Mouse (Mus musculus) heart, embryonic 12.5 days (tissue): ENCODE measurements at regions not wholly inside any gene's neighbourhood (a gene's known extent, or its start where the extent isn't known, plus 50 kb on each side); places are given as distances from the start of the nearest gene placed in this dataset.

Experiments used
- ATAC-seq: fragments of 200-750 bp; cut with Nextera tagmentation; 2 replicates; pipeline ENCODE4 v1.8.0; 2017; ENCODE audit warnings: moderate TSS enrichment, moderate library complexity; ENCODE audit not compliant: insufficient number of reproducible peaks, low FRiP score
- H3K27ac ChIP-seq: fragments of 300-500 bp; sonication (generic); 2 replicates; pipeline ENCODE4 v1.5.1; 2016; ENCODE audit warnings: mild to moderate bottlenecking, moderate library complexity; ENCODE audit not compliant: poor library complexity, severe bottlenecking
- H3K27me3 ChIP-seq: fragments of 300-500 bp; sonication (generic); replicated peaks from 2 replicates; pipeline ENCODE4 v1.6.1; 2016; ENCODE audit warnings: mild to moderate bottlenecking, moderate library complexity
- H3K36me3 ChIP-seq: fragments of 300-500 bp; sonication (generic); 2 replicates; pipeline ENCODE4 v1.6.1; 2016; ENCODE audit warnings: mild to moderate bottlenecking, moderate library complexity
- H3K4me1 ChIP-seq: fragments of 300-500 bp; sonication (generic); replicated peaks from 2 replicates; pipeline ENCODE4 v1.6.1; 2016; ENCODE audit warnings: mild to moderate bottlenecking
- H3K4me2 ChIP-seq: fragments of 300-500 bp; sonication (generic); 2 replicates; pipeline ENCODE4 v1.6.1; 2016; ENCODE audit warnings: mild to moderate bottlenecking, moderate library complexity
- H3K4me3 ChIP-seq: fragments of 300-500 bp; sonication (generic); 2 replicates; pipeline ENCODE4 v1.5.1; 2016; ENCODE audit warnings: mild to moderate bottlenecking
- H3K9ac ChIP-seq: fragments of 300-500 bp; sonication (generic); 2 replicates; pipeline ENCODE4 v1.6.1; 2016; ENCODE audit warnings: mild to moderate bottlenecking, moderate library complexity
- H3K9me3 ChIP-seq: fragments of 300-500 bp; sonication (generic); replicated peaks from 2 replicates; pipeline ENCODE4 v1.6.1; 2016; ENCODE audit warnings: mild to moderate bottlenecking, moderate library complexity
- WGBS: fragments of 180-500 bp; shearing (Covaris S2); methylation state at CpG from one replicate; pipeline ENCODE4 v1.1.7; 2016; 5-methylcytosine and 5-hydroxymethylcytosine counted together

DNA sequence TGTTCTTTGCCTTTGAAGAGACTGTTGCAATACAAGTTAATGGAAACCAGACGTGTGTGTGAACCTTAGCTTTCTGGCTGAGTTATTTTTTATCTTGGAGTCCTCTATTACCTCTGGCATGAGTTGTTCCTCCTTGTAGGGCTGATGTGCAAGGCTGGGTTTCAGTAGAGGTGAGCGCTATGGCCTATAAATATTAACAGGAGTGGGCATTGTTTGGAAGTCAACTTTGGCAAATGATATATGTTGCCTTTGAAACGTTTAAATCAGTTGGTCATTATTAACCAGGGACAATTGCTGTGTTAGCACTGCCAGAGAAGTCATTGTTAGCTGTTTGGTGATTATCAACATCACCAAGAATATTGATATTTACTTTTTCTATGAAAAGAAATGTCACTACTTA is 1352.6 kb downstream of the Gsdmc2 start:
- no peak for ATAC-seq
- Histone ChIP-seq H3K27ac (no peak overlapping the region), H3K4me3 (no peak overlapping the region), H3K36me3 (no peaks in the 10 kb centered on the region), H3K4me2 (no peak overlapping the region), H3K9ac (no peak overlapping the region), H3K9me3 (no peaks in the 10 kb centered on the region), H3K27me3 (no peaks in the 10 kb centered on the region), H3K4me1 (0 out of 2 replicates have a peak, but pooled peaks cover 8% of the 10 kb centered on the region)
- 61% methylated on average over 3 of the region's 3 CpGs for WGBS

DNA sequence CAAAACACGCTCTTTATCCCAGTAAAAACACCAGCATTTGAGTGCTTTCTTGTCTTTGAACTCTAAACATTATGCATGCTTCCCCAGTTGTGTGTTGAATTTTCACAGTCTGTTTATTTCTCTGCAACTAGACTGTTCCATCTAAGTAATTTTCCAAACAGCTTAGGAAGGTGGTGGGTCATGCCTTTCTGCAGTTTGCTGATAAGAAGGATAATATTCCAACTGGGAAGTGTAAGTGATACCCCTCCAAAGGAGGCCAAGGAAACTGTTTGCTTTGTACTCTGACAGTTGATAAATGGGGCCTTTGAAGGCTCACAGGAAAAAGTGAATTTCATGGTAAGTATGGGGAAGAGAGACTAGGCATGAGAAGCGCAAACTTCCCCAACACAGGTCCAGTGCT is 1354.4 kb downstream of the Gsdmc2 start:
- Histone ChIP-seq H3K36me3 (no peaks in the 10 kb centered on the region), H3K4me2 (no peak overlapping the region), H3K4me1 (0 out of 2 replicates have a peak, but pooled peaks cover 2% of the 10 kb centered on the region), H3K9ac (no peak overlapping the region), H3K27ac (no peak overlapping the region), H3K4me3 (no peak overlapping the region), H3K9me3 (no peaks in the 10 kb centered on the region), H3K27me3 (no peaks in the 10 kb centered on the region)
- ATAC-seq: no peak
- 55% methylated on average over 2 of the region's 2 CpGs for WGBS

DNA sequence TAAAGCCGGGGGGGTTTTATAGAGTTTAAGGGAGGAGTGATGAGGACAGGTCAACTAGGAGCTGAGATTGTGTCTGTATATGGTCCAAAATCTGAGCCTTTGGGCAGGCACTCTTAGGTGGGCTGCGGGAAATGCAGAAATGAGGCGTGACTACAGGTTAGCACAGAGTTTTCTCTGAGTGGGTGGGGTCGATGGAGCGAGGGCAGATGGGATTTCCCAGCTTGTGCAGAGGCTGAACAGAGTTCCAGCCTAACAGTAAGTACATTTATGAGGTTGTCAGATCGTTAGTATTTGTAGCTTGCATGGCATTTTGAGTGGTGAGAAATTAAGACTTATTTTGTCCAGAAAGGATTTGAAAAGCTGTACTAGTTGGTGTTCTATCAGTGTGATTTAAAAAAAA is 1358.4 kb downstream of the Gsdmc2 start:
- 85% methylated on average over 6 of the region's 6 CpGs for WGBS
- H3K4me3 ChIP-seq: no peak overlapping the region

DNA sequence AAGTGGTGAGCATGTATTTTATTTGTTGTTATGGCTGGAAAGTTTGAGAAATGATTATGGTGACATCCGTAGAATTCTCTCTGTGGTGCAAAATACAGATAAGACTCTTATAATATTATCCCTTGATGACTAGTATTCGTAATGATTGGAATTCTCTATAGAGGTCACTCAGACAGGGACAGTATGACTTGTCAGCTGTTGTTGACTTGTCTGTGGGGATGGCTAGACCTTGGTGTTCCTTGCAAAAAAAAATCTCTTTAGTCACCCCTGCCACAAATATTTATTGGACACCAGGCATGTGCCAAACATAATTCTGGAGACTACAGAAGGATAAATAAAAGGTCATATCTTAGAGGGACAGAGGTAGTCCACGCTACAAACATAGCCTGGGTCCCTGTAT is 1360.6 kb downstream of the Gsdmc2 start:
- 74% methylated on average over 3 of the region's 3 CpGs for WGBS
- no peaks in the 10 kb centered on the region for H3K27me3 ChIP-seq
- H3K9me3 ChIP-seq: no peaks in the 10 kb centered on the region
- no peak overlapping the region for H3K9ac ChIP-seq
- no peak for ATAC-seq
- H3K4me3 ChIP-seq: no peak overlapping the region
- H3K4me2 ChIP-seq: no peak overlapping the region
- H3K4me1 ChIP-seq: no peaks in the 10 kb centered on the region
- H3K27ac ChIP-seq: no peak overlapping the region
- H3K36me3 ChIP-seq: no peaks in the 10 kb centered on the region

More for the DNA sequence above, 1358.4 kb downstream of the Gsdmc2 start:
- Histone ChIP-seq H3K4me1 (0 out of 2 replicates have a peak, but pooled peaks cover 2% of the 10 kb centered on the region), H3K4me2 (no peak overlapping the region), H3K36me3 (no peaks in the 10 kb centered on the region), H3K27ac (no peak overlapping the region), H3K9ac (no peak overlapping the region), H3K27me3 (no peaks in the 10 kb centered on the region), H3K9me3 (no peaks in the 10 kb centered on the region)
- ATAC-seq: no peak

DNA sequence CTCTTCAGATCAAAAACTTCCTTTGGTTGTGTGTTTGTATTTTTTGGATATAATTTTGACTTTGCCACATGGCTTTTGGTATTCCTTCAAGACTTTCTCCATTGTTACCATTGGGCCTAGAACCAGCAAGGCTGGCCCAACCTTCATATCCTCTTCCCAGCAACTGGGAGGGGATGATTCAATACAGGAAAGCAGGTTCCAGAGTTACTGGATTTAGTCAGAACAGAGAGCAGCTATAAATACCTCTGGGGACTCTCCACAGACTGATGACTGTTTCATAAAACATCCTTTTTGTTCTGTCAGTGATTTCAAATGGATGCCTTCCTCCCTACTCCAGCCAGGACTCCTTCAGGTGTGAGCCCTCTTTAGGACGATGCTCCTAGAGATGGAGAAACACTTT is 1361.4 kb downstream of the Gsdmc2 start:
- Histone ChIP-seq H3K4me3 (no peak overlapping the region), H3K27ac (no peak overlapping the region), H3K4me1 (no peaks in the 10 kb centered on the region), H3K9ac (no peak overlapping the region), H3K36me3 (no peaks in the 10 kb centered on the region), H3K27me3 (no peaks in the 10 kb centered on the region), H3K9me3 (no peaks in the 10 kb centered on the region), H3K4me2 (no peak overlapping the region)
- 70% methylated on average over 1 of the region's 1 CpGs for WGBS
- ATAC-seq: no peak

DNA sequence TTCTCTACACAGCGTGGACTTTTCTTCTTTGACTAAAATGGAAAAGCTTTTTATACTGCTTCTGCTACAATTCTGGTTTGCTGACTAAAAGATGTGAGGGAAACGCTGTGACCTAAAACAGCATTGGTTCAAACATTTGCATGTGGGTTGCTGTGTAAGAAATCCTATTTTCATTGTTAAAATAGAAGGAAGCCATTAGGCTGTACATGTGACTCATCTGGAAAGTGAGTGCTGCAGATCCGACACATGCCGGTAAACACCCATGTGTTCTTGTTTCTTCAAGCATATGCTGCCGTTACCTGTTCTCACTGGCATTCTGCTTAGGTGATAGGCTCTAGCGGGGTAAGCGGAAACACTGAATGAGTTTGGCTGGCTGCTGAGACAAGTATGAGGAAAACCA is 1362.6 kb downstream of the Gsdmc2 start:
- Histone ChIP-seq H3K9ac (no peak overlapping the region), H3K9me3 (no peaks in the 10 kb centered on the region), H3K4me1 (no peaks in the 10 kb centered on the region), H3K27me3 (no peaks in the 10 kb centered on the region), H3K4me3 (no peak overlapping the region), H3K36me3 (no peaks in the 10 kb centered on the region), H3K4me2 (no peak overlapping the region), H3K27ac (no peak overlapping the region)
- WGBS: 82% methylated on average over 7 of the region's 7 CpGs
- ATAC-seq: no peak

DNA sequence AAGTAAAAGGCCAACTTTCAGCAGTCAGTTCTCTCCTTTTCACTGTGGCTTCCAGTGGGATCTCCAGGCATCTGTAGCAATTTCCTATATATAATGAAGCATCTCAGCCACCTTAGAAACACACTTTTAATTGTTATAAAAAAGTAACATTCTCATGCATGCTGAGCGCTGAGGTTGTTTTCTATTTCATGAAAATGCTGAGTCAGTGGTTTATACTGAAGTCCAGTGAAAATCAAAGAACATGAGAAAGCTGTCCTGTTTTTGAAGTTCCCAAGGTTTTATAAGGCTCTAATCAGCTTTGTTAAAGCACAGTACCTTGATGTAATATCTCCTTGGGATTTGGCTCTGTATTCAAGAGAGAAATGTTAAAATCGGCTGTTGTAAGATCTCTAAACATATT is 1367.2 kb downstream of the Gsdmc2 start:
- Histone ChIP-seq H3K36me3 (no peaks in the 10 kb centered on the region), H3K9ac (no peak overlapping the region), H3K4me1 (no peaks in the 10 kb centered on the region), H3K27me3 (no peaks in the 10 kb centered on the region), H3K4me3 (no peak overlapping the region), H3K9me3 (no peaks in the 10 kb centered on the region), H3K4me2 (no peak overlapping the region), H3K27ac (no peak overlapping the region)
- no peak for ATAC-seq
- 76% methylated on average over 2 of the region's 2 CpGs for WGBS

DNA sequence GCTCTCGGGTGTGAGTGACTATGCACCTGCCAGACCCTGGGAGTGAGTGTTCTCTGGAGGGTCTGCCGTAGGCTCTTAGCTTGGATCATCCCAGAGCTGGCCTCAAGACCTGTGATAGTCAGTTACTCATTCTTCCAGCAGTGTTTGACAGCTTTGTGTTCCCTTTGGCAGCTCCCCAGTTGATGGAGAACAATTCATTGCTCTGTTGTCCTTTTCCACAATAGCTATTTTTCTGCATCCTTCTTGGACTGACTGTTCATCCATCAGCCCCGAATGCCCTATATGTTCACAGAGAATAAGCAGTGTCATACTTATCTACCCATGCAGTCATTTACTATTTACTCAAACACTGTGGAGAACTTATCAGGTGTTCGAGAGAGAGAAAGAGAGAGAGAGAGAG is 1368.5 kb downstream of the Gsdmc2 start:
- ATAC-seq: no peak
- WGBS: 76% methylated on average over 4 of the region's 4 CpGs
- Histone ChIP-seq H3K9me3 (no peaks in the 10 kb centered on the region), H3K4me1 (no peaks in the 10 kb centered on the region), H3K27me3 (no peaks in the 10 kb centered on the region), H3K27ac (no peak overlapping the region), H3K4me3 (no peak overlapping the region), H3K4me2 (no peak overlapping the region), H3K9ac (no peak overlapping the region), H3K36me3 (no peaks in the 10 kb centered on the region)

DNA sequence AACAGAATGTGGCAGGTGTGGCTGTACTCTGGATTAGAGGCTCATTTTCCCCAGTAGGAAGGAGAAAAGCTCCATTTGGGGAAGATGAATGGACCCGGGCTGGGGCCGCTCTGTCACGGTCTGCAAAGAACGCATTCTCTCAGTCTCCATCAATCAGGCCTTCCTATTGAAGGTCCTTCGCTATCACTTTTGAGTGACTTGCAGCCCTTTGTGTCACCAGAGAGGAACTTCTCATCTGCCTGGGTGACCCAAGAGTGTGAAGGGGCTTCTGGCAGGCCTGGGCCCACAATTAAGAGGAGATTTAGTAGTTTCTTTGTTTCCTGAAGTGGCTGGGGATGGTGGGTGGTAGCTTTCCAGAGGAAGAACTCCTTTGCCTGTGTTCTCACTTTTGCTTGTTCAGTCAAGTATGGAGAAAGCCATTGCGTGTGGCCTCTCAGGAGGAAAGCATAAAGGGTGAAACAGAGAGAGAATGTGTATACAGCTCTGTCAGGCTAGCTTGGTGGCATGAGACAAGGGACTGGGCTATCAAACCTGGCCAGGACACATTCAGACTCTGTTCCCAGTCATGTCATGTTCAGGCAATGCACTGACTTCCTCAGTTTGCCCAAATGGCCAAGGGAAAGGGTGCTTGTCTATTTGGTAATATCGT is 1374.2 kb downstream of the Gsdmc2 start:
- no peak overlapping the region for H3K4me3 ChIP-seq
- no peaks in the 10 kb centered on the region for H3K9me3 ChIP-seq
- no peak overlapping the region for H3K9ac ChIP-seq
- H3K36me3 ChIP-seq: no peaks in the 10 kb centered on the region
- no peaks in the 10 kb centered on the region for H3K4me1 ChIP-seq
- H3K4me2 ChIP-seq: no peak overlapping the region
- no peak for ATAC-seq
- WGBS: 67% methylated on average over 7 of the region's 7 CpGs
- H3K27ac ChIP-seq: no peak overlapping the region
- H3K27me3 ChIP-seq: no peaks in the 10 kb centered on the region

DNA sequence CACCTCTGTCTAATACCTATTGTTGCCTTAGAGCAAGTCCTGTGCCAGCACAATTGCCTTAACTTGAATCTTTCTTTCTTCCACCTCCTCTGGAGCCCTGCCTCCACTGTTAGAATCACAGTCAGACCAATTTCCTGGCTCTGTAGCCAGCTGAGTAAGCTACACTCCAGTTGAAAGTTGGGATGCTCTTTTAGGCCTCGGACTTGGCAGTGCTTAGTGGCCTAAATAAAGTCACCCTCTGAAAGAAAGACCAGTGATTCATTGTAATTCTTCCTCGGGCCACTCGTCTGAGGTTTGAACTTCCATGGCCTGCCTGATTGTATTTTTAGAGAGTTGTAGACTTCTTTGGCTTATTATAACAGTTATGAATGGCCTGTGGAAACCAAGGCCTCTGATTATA is 1376.9 kb downstream of the Gsdmc2 start:
- Histone ChIP-seq H3K9ac (no peak overlapping the region), H3K9me3 (no peaks in the 10 kb centered on the region), H3K36me3 (no peaks in the 10 kb centered on the region), H3K4me2 (no peak overlapping the region), H3K4me3 (no peak overlapping the region), H3K4me1 (no peaks in the 10 kb centered on the region), H3K27ac (no peak overlapping the region), H3K27me3 (no peaks in the 10 kb centered on the region)
- WGBS: 78% methylated on average over 3 of the region's 3 CpGs
- ATAC-seq: no peak

DNA sequence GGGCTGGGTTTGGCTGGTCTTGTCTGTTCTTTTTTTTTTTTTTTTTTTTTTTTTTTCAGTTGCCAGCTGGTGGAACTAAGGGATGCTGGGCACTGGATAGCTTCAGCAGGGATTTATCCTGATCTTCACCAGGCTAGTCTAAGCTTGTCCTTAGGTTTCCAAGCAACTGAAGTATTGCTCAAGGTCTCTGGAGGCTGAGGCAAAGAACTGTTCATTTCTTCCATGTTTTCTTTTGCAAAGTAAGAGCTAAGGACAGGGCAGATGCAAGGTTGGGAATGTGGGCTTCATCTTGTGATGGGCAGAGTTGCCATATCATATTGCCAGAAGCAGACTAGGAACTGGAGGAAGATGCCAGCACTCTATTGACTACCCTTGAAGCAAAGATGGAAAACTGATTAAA is 1378.1 kb downstream of the Gsdmc2 start:
- no peak overlapping the region for H3K9ac ChIP-seq
- no peaks in the 10 kb centered on the region for H3K36me3 ChIP-seq
- H3K4me2 ChIP-seq: no peak overlapping the region
- no peak overlapping the region for H3K4me3 ChIP-seq
- H3K9me3 ChIP-seq: no peaks in the 10 kb centered on the region
- ATAC-seq: no peak
- no peak overlapping the region for H3K27ac ChIP-seq
- no peaks in the 10 kb centered on the region for H3K4me1 ChIP-seq
- no peaks in the 10 kb centered on the region for H3K27me3 ChIP-seq
